Mouse (Mus musculus): ENCODE measurements around the gene Zbp1. TPM values are rescaled to one million over a fixed set of nuclear protein-coding genes. Genes with fewer than 3 reads are reported as not detected.
A peak's percentile ranks its signal among the peaks of the same experiment; 100 is the strongest.

Zbp1 gene
- polyA plus RNA-seq, 1 experiment from 2014 or later, result 1.3 TPM

DNA sequence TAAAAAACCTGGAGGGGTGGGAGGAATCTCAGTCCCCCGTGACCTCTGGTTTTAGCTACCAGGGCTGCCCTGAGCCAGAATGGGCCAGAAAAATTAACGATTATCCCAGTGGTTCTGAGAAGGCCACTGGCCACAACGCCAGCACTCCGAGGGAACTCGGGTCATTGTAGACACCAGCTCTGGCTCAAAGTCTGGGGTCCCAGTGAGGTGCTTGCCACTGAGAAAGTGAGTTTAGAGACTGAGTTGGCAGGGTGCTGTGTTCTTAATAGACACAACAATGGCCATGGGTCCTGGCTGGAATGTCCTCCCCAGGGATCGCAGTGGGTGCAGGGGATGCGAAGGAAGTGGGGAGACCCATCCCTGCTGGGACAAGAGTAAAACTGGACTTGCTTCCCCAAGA, 36.8 kb downstream of the Zbp1 start:
- Histone ChIP-seq H3K4me2 (no peak overlapping the region), H3K27ac (no peak overlapping the region), H3K4me3 (replicated peaks) (no peak overlapping the region), H3K36me3 (no peaks in the 10 kb centered on the region), H3K9me3 (no peaks in the 10 kb centered on the region), H3K27me3 (replicated peaks) (peaks cover 5% of the 10 kb centered on the region; the same call in 1 of the 2 replicates), H3K9ac (no peak overlapping the region), H3K4me1 (peaks cover 5% of the 10 kb centered on the region)
- 88% methylated on average over 7 of the region's 7 CpGs for WGBS
- ATAC-seq (ENCODE audit: insufficient read depth, low FRiP score, low read depth), result no peak

DNA sequence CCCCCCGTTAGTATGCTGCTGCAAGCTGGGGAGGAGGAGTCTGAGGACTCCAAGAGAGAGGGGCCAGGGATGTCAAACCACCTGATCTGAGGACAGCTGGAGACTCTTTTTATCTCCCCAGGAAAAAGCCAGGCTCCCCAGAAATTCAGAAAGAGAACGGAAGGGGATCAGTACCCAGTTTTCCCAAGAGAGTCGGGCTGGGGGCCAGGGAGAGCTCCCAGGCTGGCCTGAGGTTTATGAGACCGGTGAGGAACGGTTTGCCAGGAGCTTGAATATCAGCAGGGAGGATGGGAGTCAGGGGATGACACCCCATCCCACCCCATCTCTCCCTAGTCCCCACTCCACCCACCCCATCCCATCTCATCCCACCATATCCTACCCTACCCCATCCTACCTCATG, 37.2 kb downstream of the Zbp1 start:
- Histone ChIP-seq H3K36me3 (no peaks in the 10 kb centered on the region), H3K4me3 (replicated peaks) (no peak overlapping the region), H3K9me3 (no peaks in the 10 kb centered on the region), H3K9ac (no peak overlapping the region), H3K4me1 (peaks cover 1% of the 10 kb centered on the region), H3K27me3 (replicated peaks) (peaks cover 5% of the 10 kb centered on the region; the same call in 1 of the 2 replicates), H3K27ac (no peak overlapping the region), H3K4me2 (no peak overlapping the region)
- WGBS, result 51% methylated on average over 5 of the region's 5 CpGs
- ATAC-seq (ENCODE audit: insufficient read depth, low FRiP score, low read depth), result no peak

DNA sequence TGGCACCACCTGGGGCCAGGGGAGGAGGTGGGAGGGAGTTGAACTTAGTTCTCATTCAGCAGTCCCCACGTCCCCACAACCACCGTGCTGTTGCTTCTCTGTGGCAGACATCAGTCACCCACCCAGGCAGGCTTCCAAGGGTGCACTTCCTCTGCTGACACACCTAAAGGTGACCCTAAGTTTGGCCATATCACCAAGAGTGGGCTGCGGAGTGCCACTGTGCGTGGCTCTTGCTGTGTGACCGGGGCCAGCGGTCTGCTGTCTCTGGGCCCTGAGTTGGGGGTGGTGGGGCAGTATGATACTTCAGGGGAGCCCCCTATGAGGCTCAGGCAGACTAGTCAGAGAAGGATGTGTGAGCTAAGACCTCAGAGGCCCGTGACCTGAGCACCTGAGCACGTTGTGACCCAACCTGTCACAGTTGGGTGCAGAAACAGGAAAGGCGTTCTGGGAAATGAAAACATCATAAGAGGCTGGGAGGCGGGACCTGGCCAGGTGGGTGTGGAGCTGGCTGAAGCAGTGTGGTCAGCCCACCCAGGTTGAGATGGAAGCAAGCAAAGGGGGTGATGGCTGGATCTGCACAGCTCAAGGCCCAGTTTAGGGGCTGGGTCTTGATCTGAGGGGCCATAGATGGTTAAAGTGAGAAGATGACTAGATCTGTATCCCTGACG, 37.9 kb downstream of the Zbp1 start:
- Histone ChIP-seq H3K27ac (no peak overlapping the region), H3K4me1 (no peaks in the 10 kb centered on the region), H3K36me3 (no peaks in the 10 kb centered on the region), H3K4me3 (replicated peaks) (no peak overlapping the region), H3K4me2 (no peak overlapping the region), H3K9me3 (no peaks in the 10 kb centered on the region), H3K27me3 (replicated peaks) (peaks cover 5% of the 10 kb centered on the region; the same call in 1 of the 2 replicates), H3K9ac (no peak overlapping the region)
- WGBS, result 76% methylated on average over 11 of the region's 11 CpGs
- ATAC-seq (ENCODE audit: insufficient read depth, low FRiP score, low read depth), result no peak

DNA sequence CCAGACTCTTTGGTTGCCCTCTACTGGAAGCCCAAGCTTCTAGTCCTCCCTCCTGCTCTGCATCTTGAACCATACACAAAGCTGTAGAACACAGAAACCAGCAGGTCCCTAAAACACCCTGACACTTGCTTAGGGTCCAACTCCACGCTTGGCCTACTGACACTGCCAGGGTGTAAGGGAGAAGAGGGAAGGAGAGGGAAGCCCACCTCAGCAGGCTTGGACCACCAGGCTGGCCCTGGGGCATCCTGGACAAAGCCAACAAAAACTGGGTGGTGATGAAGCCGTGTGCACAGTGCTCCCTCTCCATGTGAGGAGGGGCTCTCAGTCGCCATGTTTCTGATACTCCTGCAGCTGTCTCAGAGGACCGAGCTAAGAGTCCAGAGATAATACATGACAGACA, 38.7 kb downstream of the Zbp1 start:
- Histone ChIP-seq H3K27me3 (replicated peaks) (peaks cover 5% of the 10 kb centered on the region; the same call in 1 of the 2 replicates), H3K27ac (no peak overlapping the region), H3K4me2 (no peak overlapping the region), H3K9me3 (no peaks in the 10 kb centered on the region), H3K4me3 (replicated peaks) (no peak overlapping the region), H3K4me1 (no peaks in the 10 kb centered on the region), H3K36me3 (no peaks in the 10 kb centered on the region), H3K9ac (no peak overlapping the region)
- ATAC-seq (ENCODE audit: insufficient read depth, low FRiP score, low read depth), result no peak
- 70% methylated on average over 4 of the region's 4 CpGs for WGBS

DNA sequence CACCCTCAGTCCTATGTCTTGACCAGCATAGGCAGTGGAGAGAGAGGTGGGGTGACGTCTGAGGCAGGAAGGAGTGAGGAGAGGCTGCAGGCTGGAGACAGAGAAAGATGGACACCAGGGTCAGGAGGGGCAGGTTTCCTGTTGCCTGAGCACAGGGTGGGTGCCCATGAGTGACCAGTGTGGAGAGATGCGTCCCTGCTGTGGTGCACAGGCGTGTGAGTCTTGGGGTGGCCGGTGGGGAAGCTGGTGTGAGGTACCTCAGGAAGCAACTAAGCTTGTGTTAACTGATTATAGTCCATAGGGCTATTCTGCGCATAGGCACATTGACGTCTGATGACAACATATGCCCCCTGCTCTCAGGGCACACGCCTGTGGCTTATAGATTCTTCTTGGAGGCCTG, 39.7 kb downstream of the Zbp1 start:
- H3K27ac ChIP-seq, result no peak overlapping the region
- no peaks in the 10 kb centered on the region for H3K27me3 ChIP-seq (replicated peaks)
- 71% methylated on average over 7 of the region's 7 CpGs for WGBS
- no peak for ATAC-seq (ENCODE audit: insufficient read depth, low FRiP score, low read depth)
- no peak overlapping the region for H3K4me3 ChIP-seq (replicated peaks)
- peaks cover 7% of the 10 kb centered on the region; the same call in 1 of the 2 replicates for H3K4me1 ChIP-seq
- no peak overlapping the region for H3K9ac ChIP-seq
- no peaks in the 10 kb centered on the region for H3K9me3 ChIP-seq
- no peak overlapping the region for H3K4me2 ChIP-seq
- no peaks in the 10 kb centered on the region for H3K36me3 ChIP-seq

DNA sequence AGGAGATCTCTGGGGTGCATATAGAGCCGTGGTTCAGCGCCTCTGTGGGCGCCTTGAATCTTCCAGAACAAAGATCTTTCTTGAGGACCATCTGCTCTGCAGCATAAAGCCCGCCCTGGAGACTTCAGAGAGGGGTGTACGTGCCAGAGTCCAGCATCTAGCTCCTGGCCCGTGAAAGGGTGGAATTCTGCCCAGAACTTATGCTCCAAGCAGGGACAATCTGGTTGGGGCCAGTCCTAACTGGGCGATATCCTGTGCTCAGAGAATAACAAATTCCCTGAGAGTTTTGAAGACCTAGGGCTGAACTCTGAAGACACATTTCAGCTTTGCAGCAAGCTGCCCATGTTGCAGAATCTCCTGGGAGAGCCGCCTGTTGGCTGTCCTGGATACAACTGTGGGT, 40.8 kb downstream of the Zbp1 start:
- 75% methylated on average over 8 of the region's 8 CpGs for WGBS
- Histone ChIP-seq H3K9ac (no peak overlapping the region), H3K27me3 (replicated peaks) (no peaks in the 10 kb centered on the region), H3K36me3 (no peaks in the 10 kb centered on the region), H3K4me3 (replicated peaks) (no peak overlapping the region), H3K27ac (no peak overlapping the region), H3K4me1 (peaks cover 15% of the 10 kb centered on the region), H3K9me3 (no peaks in the 10 kb centered on the region), H3K4me2 (no peak overlapping the region)
- no peak for ATAC-seq (ENCODE audit: insufficient read depth, low FRiP score, low read depth)

DNA sequence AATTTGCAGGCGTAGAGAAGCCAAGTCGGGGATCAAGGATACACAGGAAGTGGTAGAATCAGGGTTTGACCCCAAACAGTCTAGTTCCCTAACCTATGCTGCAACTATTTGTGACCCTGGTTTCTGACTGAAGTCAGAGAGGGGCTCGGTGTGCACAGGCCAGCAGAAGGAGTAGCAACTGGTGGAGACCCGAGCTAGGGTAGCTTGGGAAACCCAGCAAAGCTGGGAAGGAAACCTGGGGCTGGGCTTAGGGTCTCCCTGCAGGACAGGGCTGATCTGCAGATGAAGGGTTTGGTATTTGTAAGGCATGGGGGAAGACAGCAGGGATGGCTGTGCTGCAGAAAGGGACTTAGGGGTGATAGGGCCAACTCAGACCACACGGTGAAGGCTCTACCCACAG, 41.2 kb downstream of the Zbp1 start:
- no peak for ATAC-seq (ENCODE audit: insufficient read depth, low FRiP score, low read depth)
- no peak overlapping the region for H3K27ac ChIP-seq
- H3K9ac ChIP-seq, result no peak overlapping the region
- no peaks in the 10 kb centered on the region for H3K9me3 ChIP-seq
- WGBS, result 75% methylated on average over 5 of the region's 5 CpGs
- H3K4me1 ChIP-seq, result peaks cover 19% of the 10 kb centered on the region
- H3K27me3 ChIP-seq (replicated peaks), result no peaks in the 10 kb centered on the region
- H3K4me2 ChIP-seq, result no peak overlapping the region
- no peaks in the 10 kb centered on the region for H3K36me3 ChIP-seq
- no peak overlapping the region for H3K4me3 ChIP-seq (replicated peaks)

DNA sequence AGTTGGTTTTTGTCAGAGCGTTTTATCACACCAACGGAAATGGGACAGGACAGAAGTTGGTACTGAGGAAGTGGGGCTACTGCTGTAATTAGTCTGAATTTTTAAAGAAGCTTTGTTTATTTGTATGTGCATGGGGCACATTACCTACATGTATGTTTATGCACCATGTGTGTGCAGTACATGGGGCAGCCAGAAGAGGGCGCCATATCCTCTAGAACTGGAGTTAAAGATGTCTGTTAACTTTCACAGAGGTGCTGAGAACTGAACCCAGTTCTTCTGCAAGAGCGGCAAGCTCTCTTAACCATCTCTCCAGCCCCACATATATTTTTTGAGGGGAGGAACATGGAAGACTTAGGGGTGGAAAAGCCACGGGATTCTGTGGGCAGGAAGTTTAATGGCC, 43.0 kb downstream of the Zbp1 start:
- Histone ChIP-seq H3K27ac (no peak overlapping the region), H3K4me3 (replicated peaks) (no peak overlapping the region), H3K9me3 (no peaks in the 10 kb centered on the region), H3K27me3 (replicated peaks) (0 out of 2 replicates have a peak, but pooled peaks cover 1% of the 10 kb centered on the region), H3K4me2 (no peak overlapping the region), H3K9ac (no peak overlapping the region), H3K36me3 (no peaks in the 10 kb centered on the region), H3K4me1 (peaks cover 36% of the 10 kb centered on the region)
- WGBS, result 90% methylated on average over 5 of the region's 5 CpGs
- ATAC-seq (ENCODE audit: insufficient read depth, low FRiP score, low read depth), result no peak

DNA sequence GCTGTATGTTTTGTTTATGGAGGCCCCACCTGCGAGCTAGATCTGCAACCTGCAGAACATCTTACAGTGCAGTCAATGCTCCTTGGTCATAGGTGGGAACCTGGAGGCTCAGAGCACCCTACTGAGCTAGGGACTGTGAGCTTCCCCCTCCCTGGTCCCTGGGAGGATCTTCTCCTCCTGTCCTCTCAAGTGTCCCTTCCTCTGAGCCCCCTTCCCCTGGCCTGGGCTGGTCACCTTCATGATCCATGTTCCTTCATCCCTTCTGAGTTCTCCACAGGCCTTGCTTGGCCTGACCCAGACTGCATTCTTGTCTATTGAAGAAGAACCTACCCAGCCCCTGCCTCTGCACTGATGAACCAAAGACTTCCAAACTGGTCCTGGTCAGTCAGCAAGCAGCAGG, 44.2 kb downstream of the Zbp1 start:
- Histone ChIP-seq H3K9ac (no peak overlapping the region), H3K27me3 (replicated peaks) (0 out of 2 replicates have a peak, but pooled peaks cover 2% of the 10 kb centered on the region), H3K4me1 (peaks cover 36% of the 10 kb centered on the region)

DNA sequence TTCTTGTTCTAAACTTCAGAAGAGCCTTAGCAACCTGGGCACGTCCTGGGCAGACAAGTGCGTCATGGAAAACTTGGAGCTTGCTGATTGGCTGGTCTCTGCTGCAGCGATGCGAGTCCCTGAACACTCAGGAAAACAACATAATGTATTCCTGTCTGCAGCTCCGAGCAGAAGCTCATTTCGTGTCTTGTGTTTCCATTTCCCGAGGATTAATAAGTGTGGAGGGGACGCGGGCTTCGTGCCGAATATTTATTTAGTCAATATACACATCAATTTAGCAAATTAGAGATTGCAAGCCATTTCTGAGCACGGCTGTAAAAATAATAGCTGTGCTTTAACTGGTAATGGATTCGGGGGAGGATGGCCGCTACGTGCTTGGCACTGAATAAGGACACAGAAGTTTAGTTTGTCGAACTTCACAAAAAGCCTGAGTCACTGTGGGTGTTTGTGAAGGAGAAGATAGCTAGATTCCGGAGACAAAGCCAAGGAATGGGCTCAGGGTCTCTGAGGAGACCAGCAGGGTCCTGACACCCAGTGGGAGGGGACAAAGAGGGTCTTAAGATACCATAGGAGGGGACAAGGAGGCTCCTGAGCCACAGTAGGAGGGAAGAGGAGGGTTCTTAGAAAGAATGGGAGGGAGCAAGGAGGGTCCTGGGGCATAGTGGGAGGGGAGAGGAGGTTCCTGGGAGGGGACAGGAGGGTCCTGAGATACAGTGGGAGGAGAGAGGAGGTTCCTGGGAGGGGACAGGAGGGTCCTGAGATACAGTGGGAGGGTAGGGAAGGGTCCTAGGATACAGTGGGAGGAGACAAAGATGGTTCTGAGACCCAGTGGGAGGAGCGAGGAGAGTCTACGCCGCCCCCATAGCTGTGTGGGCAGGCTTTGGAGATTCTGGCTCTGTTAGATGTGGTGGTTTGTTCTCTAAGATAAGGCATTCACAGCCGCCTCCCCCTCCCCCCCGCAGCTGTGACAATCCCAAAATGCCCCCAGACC, 44.9 kb downstream of the Zbp1 start:
- Histone ChIP-seq H3K36me3 (no peaks in the 10 kb centered on the region), H3K27ac (peak overlapping the region; percentile 96), H3K4me1 (peaks cover 36% of the 10 kb centered on the region), H3K9me3 (no peaks in the 10 kb centered on the region), H3K4me2 (peak overlapping the region; percentile 54), H3K9ac (no peak overlapping the region), H3K4me3 (replicated peaks) (peak overlapping the region; percentile 26), H3K27me3 (replicated peaks) (0 out of 2 replicates have a peak, but pooled peaks cover 2% of the 10 kb centered on the region)
- peak; percentile 75 for ATAC-seq (ENCODE audit: insufficient read depth, low FRiP score, low read depth)
- 4% methylated on average over 22 of the region's 22 CpGs for WGBS

More for the DNA sequence above, 44.2 kb downstream of the Zbp1 start:
- 31% methylated on average over 1 of the region's 1 CpGs for WGBS
- no peak for ATAC-seq (ENCODE audit: insufficient read depth, low FRiP score, low read depth)
- no peaks in the 10 kb centered on the region for H3K9me3 ChIP-seq
- H3K27ac ChIP-seq, result peak overlapping the region; percentile 96
- peak overlapping the region; percentile 54 for H3K4me2 ChIP-seq
- H3K4me3 ChIP-seq (replicated peaks), result no peak overlapping the region
- H3K36me3 ChIP-seq, result no peaks in the 10 kb centered on the region

DNA sequence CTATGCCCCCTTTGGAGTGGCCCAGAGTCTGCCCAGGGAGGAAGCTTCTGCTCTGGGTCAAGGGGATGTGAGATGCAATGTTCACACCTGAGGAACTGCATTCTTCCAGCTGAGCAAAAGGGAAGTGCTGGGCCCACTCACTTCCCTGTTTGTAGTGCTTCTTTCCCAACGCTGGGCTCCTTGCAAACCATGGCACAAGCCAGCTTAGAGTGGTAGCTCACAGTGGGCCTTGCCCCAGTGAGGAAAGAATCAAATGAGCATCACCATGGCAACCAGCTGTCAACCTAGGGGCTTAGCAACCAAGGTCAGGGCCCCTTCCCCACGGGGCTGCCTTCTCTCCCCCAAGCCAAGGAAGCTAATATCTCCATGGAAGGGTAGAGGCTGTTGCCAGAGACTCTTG, 45.7 kb downstream of the Zbp1 start:
- H3K4me3 ChIP-seq (replicated peaks), result no peak overlapping the region
- no peaks in the 10 kb centered on the region for H3K36me3 ChIP-seq
- H3K27ac ChIP-seq, result peak overlapping the region; percentile 96
- 35% methylated on average over 2 of the region's 2 CpGs for WGBS
- peak overlapping the region; percentile 54 for H3K4me2 ChIP-seq
- ATAC-seq (ENCODE audit: insufficient read depth, low FRiP score, low read depth), result no peak
- peaks cover 36% of the 10 kb centered on the region for H3K4me1 ChIP-seq
- H3K27me3 ChIP-seq (replicated peaks), result 0 out of 2 replicates have a peak, but pooled peaks cover 3% of the 10 kb centered on the region
- H3K9me3 ChIP-seq, result no peaks in the 10 kb centered on the region
- no peak overlapping the region for H3K9ac ChIP-seq

DNA sequence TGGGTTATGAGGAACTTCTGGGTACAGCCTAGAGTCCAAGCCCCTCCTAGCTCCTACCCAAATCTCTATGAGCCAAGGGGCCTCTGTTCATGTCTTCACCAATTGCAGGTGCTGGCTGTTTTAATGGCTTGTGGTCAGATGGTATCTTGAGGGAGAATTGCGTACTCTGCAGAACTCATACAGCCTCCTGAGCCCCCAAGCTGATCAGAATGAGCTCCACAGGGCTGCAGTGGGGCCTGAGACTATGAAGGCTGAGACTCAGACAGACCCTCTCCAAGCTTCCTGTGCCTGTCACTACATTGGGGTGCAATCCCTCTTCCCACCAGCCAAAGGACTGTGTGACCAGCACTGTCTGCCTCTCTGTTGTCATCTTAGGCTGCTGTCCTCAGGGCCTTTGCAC, 46.3 kb downstream of the Zbp1 start:
- no peak for ATAC-seq (ENCODE audit: insufficient read depth, low FRiP score, low read depth)
- H3K27ac ChIP-seq, result peak overlapping the region; percentile 96; the same call in 1 of the 2 replicates
- WGBS, result 91% methylated on average over 1 of the region's 1 CpGs
- no peak overlapping the region for H3K4me3 ChIP-seq (replicated peaks)
- peaks cover 36% of the 10 kb centered on the region for H3K4me1 ChIP-seq
- no peaks in the 10 kb centered on the region for H3K36me3 ChIP-seq
- no peak overlapping the region for H3K4me2 ChIP-seq
- H3K27me3 ChIP-seq (replicated peaks), result 0 out of 2 replicates have a peak, but pooled peaks cover 6% of the 10 kb centered on the region
- no peak overlapping the region for H3K9ac ChIP-seq
- no peaks in the 10 kb centered on the region for H3K9me3 ChIP-seq
